Mouse (Mus musculus) heart, postnatal 4 days (tissue): ENCODE measurements around the gene Cfap36. TPM values are rescaled to one million over a fixed set of nuclear protein-coding genes. Genes with fewer than 3 reads are reported as not detected.

Source experiments
- DNase-seq: peaks from one replicate; pipeline ENCODE4 v3.0.0; 2021
- total RNA-seq, 2 experiments: library from RNA; stranded (reverse); gene quantifications; 2 replicates each; pipeline ENCODE4 v1.2.3; 2021

Gene Cfap36
- total RNA-seq, 2 experiments from 2014 or later = 23.7 to 25.8 TPM

DNA sequence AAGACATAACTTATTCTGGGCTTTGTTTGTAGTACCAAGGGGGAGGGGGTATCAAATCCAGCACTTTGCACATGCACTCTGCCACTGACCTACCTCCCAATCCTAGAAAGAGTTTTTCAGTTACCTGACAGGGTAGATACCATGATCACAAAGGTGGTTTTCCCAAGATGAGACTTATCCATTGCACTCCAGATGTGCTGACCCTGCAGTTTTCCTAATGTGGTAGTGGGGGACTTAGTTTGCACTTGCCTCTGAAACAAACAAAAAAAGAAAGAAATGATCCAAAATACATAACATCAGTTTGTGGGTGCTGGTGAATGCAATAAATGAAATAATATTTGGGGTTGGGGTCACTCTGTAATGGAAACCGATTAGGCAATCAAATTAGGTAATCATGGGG, 67.9 kb downstream of the Cfap36 start:
- DNase-seq = no peak

DNA sequence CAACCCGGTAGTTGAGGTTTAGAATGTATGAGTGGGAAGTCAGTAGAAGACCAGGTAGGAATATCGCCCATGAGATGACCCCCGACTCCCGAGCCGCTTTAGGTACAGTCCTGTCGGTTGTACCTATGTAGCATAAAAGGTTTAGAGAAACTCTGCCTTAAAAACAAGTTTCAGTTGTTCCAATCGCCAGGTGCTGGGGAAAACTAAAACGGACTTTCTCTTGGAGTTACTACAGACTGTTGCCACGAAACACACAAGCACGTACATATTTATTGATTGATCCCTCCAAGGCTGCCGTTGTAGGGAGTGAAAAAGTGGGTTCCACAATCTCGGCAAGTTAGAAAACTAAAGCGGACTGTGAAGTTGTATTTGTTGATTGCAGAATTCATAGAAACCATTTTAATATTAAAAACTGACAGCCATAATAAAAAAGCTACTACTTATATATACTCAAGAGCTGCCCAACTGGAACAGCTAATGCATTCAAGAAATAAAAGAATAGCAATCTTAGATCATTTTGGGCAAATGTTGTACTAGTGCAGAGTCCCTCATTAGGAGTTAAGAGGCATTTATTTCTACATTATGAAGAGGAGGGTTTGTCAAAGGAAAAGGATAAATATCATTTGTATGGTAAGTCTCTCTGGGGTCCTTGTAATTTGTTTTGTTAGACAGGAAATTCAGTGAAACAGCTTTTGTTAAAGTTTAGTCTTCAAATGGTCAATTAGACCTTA, 73.3 kb downstream of the Cfap36 start:
- DNase-seq = no peak

DNA sequence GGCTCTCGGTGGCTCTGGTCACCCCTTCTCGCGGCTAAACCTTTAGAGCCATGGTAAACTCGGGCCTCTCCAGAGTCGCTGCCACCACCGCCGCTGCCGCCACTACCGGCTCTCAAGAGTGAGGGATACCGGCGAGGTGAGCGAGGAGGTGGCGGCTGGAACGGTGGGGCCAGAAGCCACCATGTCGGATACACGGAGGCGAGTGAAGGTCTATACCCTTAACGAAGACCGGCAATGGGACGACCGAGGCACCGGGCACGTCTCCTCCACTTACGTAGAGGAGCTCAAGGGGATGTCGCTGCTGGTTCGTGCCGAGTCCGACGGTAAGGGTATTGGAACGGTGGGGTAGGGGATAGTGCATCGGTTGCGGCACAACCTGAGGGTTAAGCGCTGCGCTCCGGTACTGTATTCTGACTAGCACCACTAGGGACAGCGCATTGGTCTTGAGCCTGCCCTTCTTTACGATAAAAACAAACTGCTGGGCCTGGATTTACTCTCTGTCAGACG, 74.0 kb downstream of the Cfap36 start:
- DNase-seq = peak; percentile 73

DNA sequence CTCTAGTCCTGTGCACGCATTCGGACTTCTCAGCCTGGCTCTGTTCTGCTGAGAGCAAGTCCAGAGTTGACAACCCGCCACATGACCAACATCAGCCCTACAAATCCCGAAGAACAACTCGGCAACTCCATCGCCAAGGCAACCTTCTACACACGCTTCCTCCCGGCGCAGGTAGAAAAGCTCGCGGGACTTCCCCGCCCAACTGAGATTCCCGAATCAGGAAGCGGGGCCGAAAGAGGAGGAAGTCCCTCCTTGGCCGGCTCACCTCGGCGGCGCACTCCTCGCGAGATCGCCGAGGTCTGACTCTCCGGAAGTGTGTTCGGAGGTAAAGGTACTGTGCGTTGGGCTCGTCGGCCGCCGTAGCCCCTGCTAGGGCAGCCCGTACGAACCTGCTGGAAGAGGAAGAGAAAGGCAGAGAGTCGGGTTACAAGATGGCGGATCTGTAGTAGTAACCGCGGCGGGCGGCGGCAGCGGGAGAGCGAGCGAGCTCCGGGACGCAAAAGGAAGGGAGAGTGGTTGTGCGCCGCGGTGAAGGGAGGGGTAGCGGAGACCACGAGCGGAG, 74.6 kb downstream of the Cfap36 start, which contains the start of gene Ppp4r3b:
TSS of gene Ppp4r3b (plus strand) at position 328 of the 562 bp plus-strand sequence.
- DNase-seq = peak; percentile 97

DNA sequence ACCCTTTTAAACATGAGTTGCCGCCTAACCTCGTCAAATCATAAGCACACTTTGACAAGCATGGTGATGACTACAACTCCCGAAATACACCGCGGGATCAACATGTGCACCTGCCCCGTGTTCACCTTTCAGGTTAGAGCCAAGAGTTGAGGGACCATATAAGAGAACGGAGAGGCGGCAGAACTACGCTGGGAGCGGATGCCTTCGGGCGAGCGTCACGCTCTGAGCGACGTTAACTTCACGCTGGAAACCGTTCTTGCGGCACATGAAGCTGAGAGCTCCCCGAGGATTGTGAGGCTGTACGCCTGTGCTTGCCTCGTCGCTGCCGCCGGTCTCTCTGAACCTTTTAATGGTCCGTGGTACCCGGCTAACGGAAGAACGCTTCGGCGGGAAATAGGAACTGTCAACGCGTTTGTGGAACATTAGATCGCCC, 75.2 kb downstream of the Cfap36 start:
- DNase-seq = peak; percentile 37

Other genes with a start within 250 kb of the Cfap36 start
- 10 to 100 TPM; 33.0 to 34.6 TPM for gene Pnpt1, start 116.7 kb downstream of the Cfap36 start, total RNA-seq
- gene Ppp4r3b, start 74.5 kb downstream of the Cfap36 start, total RNA-seq = 10 to 100 TPM; 38.3 to 40.2 TPM
- 10 to 100 TPM; 28.9 to 29.5 TPM for gene Ccdc88a, start 126.2 kb upstream of the Cfap36 start, total RNA-seq